28 mouse cellular contexts compared by ENCODE assay signal in the genomic region with DNA sequence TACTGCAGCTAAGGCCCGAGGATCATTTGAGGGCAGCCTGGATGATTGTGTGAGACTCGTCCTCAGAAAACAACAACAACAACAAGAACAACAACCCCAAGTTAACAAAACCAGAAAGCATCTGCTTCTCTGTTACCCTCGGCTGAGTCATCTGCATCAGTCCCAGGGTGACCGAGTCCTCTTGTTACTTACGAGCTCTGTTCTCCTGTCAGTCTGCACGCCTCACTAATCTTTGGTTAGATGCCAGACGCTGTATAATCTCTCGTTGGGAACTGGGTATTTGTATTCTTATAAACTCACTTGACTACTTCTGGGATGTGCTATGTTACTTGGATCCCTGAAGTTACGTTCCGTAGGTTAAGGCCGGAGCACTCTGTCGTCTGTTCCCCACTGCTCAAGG.
DNase-seq lines count a peak whose midpoint lies in the region; ATAC-seq and TF ChIP-seq lines count a peak whose summit lies in the region.
"Had no signal": no experiment of that assay in that cellular context is flagged by ENCODE, and none has a peak within 500 bp of the region (broad histone marks: within the 10 kb centered on the region; RNA-seq: fewer than 3 reads in every experiment).

No protein-coding gene starts in this region.

- intact Hi-C loops in gastrocnemius, postnatal 36 days (cut with DNase I): no loop called here

- peak; percentile 19 for DNase-seq in hindbrain, postnatal 0 days (ENCODE audit: low spot score)
- no peak for DNase-seq in hindbrain, embryonic 10.5 days (ENCODE audit: low spot score)
- DNase-seq in lung, postnatal 0 days (ENCODE audit: low spot score): peak; percentile 27
- no peak for DNase-seq in lung, postnatal 10 days
- DNase-seq in retina, postnatal 1 day: peak; percentile 24
- no peak for DNase-seq in retina, embryonic 14.5 days (ENCODE audit: low spot score)
- no peak for DNase-seq in gastrocnemius, postnatal 36 days
- DNase-seq: adrenal gland, postnatal 10 days; B cell, adult 2 months; cerebellum, adult 11 months; cerebellum, adult 9-10 months; cerebellum, postnatal 36 days; forebrain, postnatal 0 days; heart, postnatal 4 days; kidney, adult 11 months; kidney, postnatal 14 days; liver, postnatal 0 days; right cerebral cortex, postnatal 4 days; thymus, adult 2 months; thymus, postnatal 36 days had no signal

- H3K9me3 ChIP-seq in hindbrain, postnatal 0 days (ENCODE audit: low read length): no peaks in the 10 kb centered on the region
- H3K9me3 ChIP-seq in hindbrain, embryonic 10.5 days: no peaks in the 10 kb centered on the region
- no peaks in the 10 kb centered on the region for H3K9me3 ChIP-seq in lung, postnatal 0 days (ENCODE audit: low read length)
- H3K9me3 ChIP-seq: embryonic facial prominence, embryonic 12.5 days; forebrain, embryonic 10.5 days; heart, embryonic 12.5 days; liver, embryonic 12.5 days had no signal

- no peak for ATAC-seq in hindbrain, postnatal 0 days
- ATAC-seq in lung, postnatal 0 days: peak; percentile 38
- ATAC-seq: forebrain, postnatal 0 days; inflammation-experienced regulatory T-cells, adult 6 months; liver, embryonic 12.5 days; liver, postnatal 0 days had no signal

- H3K36me3 ChIP-seq in hindbrain, postnatal 0 days (ENCODE audit: insufficient read depth, low read length): no peaks in the 10 kb centered on the region
- no peaks in the 10 kb centered on the region for H3K36me3 ChIP-seq in hindbrain, embryonic 10.5 days
- H3K36me3 ChIP-seq in lung, postnatal 0 days (ENCODE audit: insufficient read depth, low read length): no peaks in the 10 kb centered on the region
- H3K36me3 ChIP-seq: embryonic facial prominence, embryonic 12.5 days; forebrain, embryonic 10.5 days; heart, embryonic 12.5 days; liver, embryonic 12.5 days had no signal

- no peak overlapping the region for H3K27ac ChIP-seq in hindbrain, postnatal 0 days
- H3K27ac ChIP-seq in hindbrain, embryonic 10.5 days: no peak overlapping the region
- H3K27ac ChIP-seq in lung, postnatal 0 days (ENCODE audit: low read length): no peak overlapping the region
- H3K27ac ChIP-seq: embryonic facial prominence, embryonic 12.5 days; forebrain, embryonic 10.5 days; hindbrain, embryonic 14.5 days; left cerebral cortex, adult 2 months; liver, embryonic 12.5 days; macrophage had no signal

- WGBS in hindbrain, postnatal 0 days: 59% methylated on average over 12 of the region's 12 CpGs
- WGBS in hindbrain, embryonic 10.5 days: 79% methylated on average over 12 of the region's 12 CpGs
- 70% methylated on average over 12 of the region's 12 CpGs for WGBS in lung, postnatal 0 days

- no peaks in the 10 kb centered on the region for H3K4me1 ChIP-seq in hindbrain, postnatal 0 days (ENCODE audit: insufficient read depth, low read length)
- H3K4me1 ChIP-seq in hindbrain, embryonic 10.5 days (replicated peaks): peaks cover 6% of the 10 kb centered on the region; the same call in 1 of the 2 replicates
- H3K4me1 ChIP-seq in lung, postnatal 0 days (ENCODE audit: insufficient read depth, low read depth, low read length): no peaks in the 10 kb centered on the region
- H3K4me1 ChIP-seq: embryonic facial prominence, embryonic 12.5 days; forebrain, embryonic 10.5 days; heart, embryonic 12.5 days; liver, embryonic 12.5 days had no signal

- no peak overlapping the region for H3K9ac ChIP-seq in hindbrain, postnatal 0 days (replicated peaks; ENCODE audit: low read length)
- H3K9ac ChIP-seq in lung, postnatal 0 days (replicated peaks; ENCODE audit: low read depth): no peak overlapping the region
- H3K9ac ChIP-seq: embryonic facial prominence, embryonic 12.5 days; forebrain, postnatal 0 days; heart, embryonic 12.5 days; hindbrain, embryonic 14.5 days; liver, embryonic 12.5 days; liver, postnatal 0 days had no signal

- no peak overlapping the region for H3K4me3 ChIP-seq in hindbrain, postnatal 0 days (ENCODE audit: low read length)
- no peak overlapping the region for H3K4me3 ChIP-seq in hindbrain, embryonic 10.5 days
- H3K4me3 ChIP-seq in lung, postnatal 0 days (ENCODE audit: low read depth, low read length): no peak overlapping the region
- H3K4me3 ChIP-seq: embryonic facial prominence, embryonic 12.5 days; forebrain, embryonic 10.5 days; heart, embryonic 12.5 days; left cerebral cortex, adult 2 months; liver, embryonic 12.5 days had no signal

- TF ChIP-seq EP300 in lung, postnatal 0 days (IDR thresholded peaks at IDR 0.05): no peak

- no peak overlapping the region for H3K4me2 ChIP-seq in hindbrain, postnatal 0 days (ENCODE audit: low read depth, low read length)
- H3K4me2 ChIP-seq in lung, postnatal 0 days (replicated peaks; ENCODE audit: low read depth, low read length): no peak overlapping the region
- H3K4me2 ChIP-seq: embryonic facial prominence, embryonic 12.5 days; heart, embryonic 12.5 days; hindbrain, embryonic 14.5 days; liver, embryonic 12.5 days had no signal

- H3K27me3 ChIP-seq in hindbrain, postnatal 0 days (ENCODE audit: insufficient read depth, low read length): no peaks in the 10 kb centered on the region
- H3K27me3 ChIP-seq in hindbrain, embryonic 10.5 days (ENCODE audit: insufficient read depth, poor library complexity, severe bottlenecking): no peaks in the 10 kb centered on the region
- H3K27me3 ChIP-seq in lung, postnatal 0 days (replicated peaks; ENCODE audit: insufficient read depth, low read length): no peaks in the 10 kb centered on the region
- H3K27me3 ChIP-seq: embryonic facial prominence, embryonic 12.5 days; heart, embryonic 12.5 days; liver, embryonic 12.5 days had no signal

- TF ChIP-seq CTCF in hindbrain, postnatal 0 days (IDR thresholded peaks at IDR 0.05; ENCODE audit: low read depth): no peak
- no peak for TF ChIP-seq CTCF in lung, postnatal 0 days (IDR thresholded peaks at IDR 0.05)

Comparison
In these comparisons a context has a peak if more than half of its experiments do, and no peak if none do; other contexts are left out.
1. DNase-seq: peak in hindbrain, postnatal 0 days (single experiment), lung, postnatal 0 days (single experiment) and retina, postnatal 1 day (single experiment); none in hindbrain, embryonic 10.5 days (single experiment), lung, postnatal 10 days (single experiment), retina, embryonic 14.5 days (single experiment) and gastrocnemius, postnatal 36 days (0 of 2).